Mouse (Mus musculus): ENCODE measurements around the gene Mfap2.

Gene Mfap2

DNA sequence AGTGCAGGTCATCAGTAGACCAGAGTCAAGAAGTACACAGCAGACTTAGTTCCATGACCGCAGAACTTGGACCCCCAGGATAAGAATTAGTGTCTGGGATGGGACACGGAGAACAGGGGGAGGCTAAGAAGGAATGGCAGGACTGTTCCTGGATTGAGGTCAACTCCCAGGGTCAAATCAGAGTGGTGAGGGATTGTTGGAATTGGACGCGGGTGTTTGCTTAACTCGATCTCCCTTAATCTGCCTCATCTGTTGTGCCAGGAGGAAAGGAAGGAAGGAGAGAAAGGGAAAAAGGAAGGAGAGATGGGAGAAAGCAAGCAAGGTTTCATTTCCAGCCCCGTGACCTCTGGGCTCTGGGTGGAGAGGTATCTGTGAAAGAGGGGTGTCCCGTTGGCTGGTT is at the start of gene Mfap2:
Gene Mfap2 (plus strand): TSS at position 301 of the 400 bp plus-strand sequence.
- no peak for TF ChIP-seq GATA4 (IDR thresholded peaks at IDR 0.05; ENCODE audit: insufficient replicate concordance, low read length)

- no peak for TF ChIP-seq GATA4 (IDR thresholded peaks at IDR 0.05; ENCODE audit: insufficient replicate concordance, low read length)
Measured at GRCm38 (mm10) chr4:140960781-140961466, 49.3 kb upstream of the Mfap2 start, which contains the start of gene Sdhb. Gene Sdhb (plus strand): TSS chr4:140961203.

- no peak for TF ChIP-seq GATA4 (IDR thresholded peaks at IDR 0.05; ENCODE audit: insufficient replicate concordance, low read length)
Measured at GRCm38 (mm10) chr4:140961467-140962206, 48.6 kb upstream of the Mfap2 start.

GRCm38 (mm10) chr4:140962207-140962909 is 47.9 kb upstream of the Mfap2 start:
- TF ChIP-seq GATA4 (IDR thresholded peaks at IDR 0.05; ENCODE audit: insufficient replicate concordance, low read length): no peak

DNA sequence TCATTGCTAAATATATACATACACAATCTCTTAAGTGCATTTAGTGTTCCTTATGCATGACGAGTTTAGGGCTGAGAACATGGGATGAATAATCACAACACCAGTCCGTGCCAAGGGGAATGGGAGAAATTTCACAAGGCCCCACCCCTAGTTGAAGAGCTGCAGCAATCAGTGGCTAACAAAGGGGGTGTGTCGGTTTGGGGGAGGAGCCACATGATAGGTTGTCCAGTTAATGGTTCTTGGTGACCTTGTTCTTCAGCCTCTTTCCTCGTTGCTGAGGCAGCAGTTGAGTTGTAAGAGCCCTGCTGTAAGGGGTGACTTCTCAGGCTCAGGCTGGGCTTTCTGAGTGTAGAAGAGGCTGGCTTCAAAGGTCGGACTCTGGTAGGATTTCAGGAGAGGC is 47.3 kb upstream of the Mfap2 start:
- no peak for TF ChIP-seq GATA4 (IDR thresholded peaks at IDR 0.05; ENCODE audit: insufficient replicate concordance, low read length)

DNA sequence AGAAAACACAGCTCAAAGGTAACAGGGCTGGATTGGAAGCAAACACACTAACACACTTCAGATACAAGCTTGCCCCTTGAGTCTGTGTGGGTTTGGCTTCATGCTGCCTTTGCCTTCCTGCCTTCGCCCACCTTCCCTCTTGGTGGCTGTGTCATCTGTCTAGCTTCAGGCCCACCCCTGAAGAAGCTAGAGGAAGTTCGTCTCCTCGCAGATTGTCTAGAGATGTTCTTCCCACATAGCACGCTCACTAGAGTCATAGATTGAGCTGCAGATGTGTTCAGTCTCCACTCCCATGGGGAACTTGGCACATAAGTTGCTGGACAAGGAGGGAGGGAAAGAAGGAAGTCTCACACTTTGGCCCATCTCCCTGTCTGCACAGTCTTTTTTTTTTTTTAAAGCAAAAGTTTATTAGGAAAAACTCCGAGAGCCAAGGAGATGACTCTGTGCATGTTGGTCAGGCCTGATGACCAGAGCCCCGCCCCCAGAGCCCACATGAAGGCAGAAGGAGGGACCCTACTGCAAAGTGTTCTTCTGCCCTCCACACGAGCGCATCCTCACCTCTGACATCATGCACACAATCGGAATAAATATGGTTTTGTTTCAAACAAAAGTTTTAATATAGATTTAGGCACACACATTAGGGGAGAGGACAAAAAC is 46.1 kb upstream of the Mfap2 start:
- no peak for TF ChIP-seq GATA4 (IDR thresholded peaks at IDR 0.05; ENCODE audit: insufficient replicate concordance, low read length)

DNA sequence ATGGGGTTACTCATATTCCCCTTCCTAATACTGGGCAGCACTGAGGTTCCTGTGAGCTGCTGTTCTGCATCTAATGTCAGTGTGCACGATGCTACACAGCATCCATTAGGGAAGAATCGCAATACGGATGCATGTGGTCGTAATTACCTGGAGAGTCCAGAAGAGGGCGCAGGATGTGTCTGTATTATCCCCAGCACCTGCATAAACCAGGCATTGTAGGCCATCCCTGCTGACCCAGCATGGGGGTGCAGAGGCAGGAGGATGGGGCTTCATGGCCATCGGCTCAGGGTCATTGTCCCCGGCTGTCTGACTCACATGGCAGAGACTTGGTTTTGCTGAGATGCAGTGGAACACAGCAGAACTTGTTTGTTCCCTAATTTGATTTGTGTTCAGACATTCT is 45.6 kb upstream of the Mfap2 start:
- no peak for TF ChIP-seq GATA4 (IDR thresholded peaks at IDR 0.05; ENCODE audit: insufficient replicate concordance, low read length)

GRCm38 (mm10) chr4:140967386-140968159 is 42.6 kb upstream of the Mfap2 start:
- TF ChIP-seq GATA4 (IDR thresholded peaks at IDR 0.05; ENCODE audit: insufficient replicate concordance, low read length): no peak

- no peak for TF ChIP-seq GATA4 (IDR thresholded peaks at IDR 0.05; ENCODE audit: insufficient replicate concordance, low read length)
Measured at GRCm38 (mm10) chr4:140971691-140972090, 38.5 kb upstream of the Mfap2 start.

DNA sequence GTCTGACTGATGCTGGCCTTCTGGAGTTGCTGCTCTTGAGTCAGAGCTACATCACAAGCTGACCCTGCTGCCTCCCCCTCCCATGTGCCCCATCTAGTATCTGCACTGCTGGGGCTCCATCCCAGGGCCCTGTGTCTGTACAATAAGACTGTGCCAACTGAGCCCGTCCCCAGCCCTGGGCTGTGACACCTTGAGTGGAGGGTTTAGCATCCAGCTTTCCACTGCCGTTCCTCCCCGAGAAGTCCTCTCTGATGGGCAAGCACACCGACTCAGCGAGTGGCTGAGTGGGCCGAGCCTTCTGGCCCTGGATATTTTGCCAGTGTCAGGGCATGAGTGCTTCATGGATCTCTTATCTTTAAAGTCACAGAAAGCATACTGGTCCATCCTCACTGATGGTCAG is 35.8 kb upstream of the Mfap2 start:
- no peak for TF ChIP-seq GATA4 (IDR thresholded peaks at IDR 0.05; ENCODE audit: insufficient replicate concordance, low read length)

GRCm38 (mm10) chr4:140975356-140975755 is 34.9 kb upstream of the Mfap2 start:
- no peak for TF ChIP-seq GATA4 (IDR thresholded peaks at IDR 0.05; ENCODE audit: insufficient replicate concordance, low read length)

DNA sequence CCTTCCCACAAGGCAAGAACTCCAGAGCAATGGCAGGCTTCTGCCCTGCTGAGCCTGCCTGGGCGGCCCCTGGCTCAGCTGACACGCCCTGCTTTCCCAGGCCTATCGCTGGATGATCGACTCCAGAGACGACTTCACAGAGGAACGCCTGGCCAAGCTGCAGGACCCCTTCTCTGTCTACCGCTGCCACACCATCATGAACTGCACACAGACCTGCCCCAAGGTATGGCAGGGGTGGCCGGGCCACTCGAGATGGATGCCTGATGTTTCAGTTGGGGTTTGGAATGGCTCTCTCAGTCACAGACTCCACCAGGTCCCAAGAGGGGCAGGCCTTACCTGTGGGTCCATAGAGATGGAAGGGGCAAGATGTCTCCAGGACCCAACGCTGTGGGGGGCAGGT is 32.9 kb upstream of the Mfap2 start:
- no peak for TF ChIP-seq GATA4 (IDR thresholded peaks at IDR 0.05; ENCODE audit: insufficient replicate concordance, low read length)

- TF ChIP-seq GATA4 (IDR thresholded peaks at IDR 0.05; ENCODE audit: insufficient replicate concordance, low read length): no peak
Measured at GRCm38 (mm10) chr4:140977886-140978692, 32.1 kb upstream of the Mfap2 start.

GRCm38 (mm10) chr4:140981605-140982004 is 28.6 kb upstream of the Mfap2 start:
- no peak for TF ChIP-seq GATA4 (IDR thresholded peaks at IDR 0.05; ENCODE audit: insufficient replicate concordance, low read length)
